Mouse (Mus musculus): Measurements from ENCODE around the gene Rpl19.

GRCm38 (mm10) chr11:97987551-97988526, 38.7 kb upstream of the Rpl19 start:
- TF ChIP-seq CTCF (IDR thresholded peaks at IDR 0.05; ENCODE audit: low read depth) (peak; percentile 95), EP300 (IDR thresholded peaks at IDR 0.05; ENCODE audit: low read depth) (no peak)
